Mouse (Mus musculus): ENCODE measurements at regions not wholly inside any gene's neighbourhood (a gene's known extent, or its start where the extent isn't known, plus 50 kb on each side); places are given as distances from the start of the nearest gene placed in this dataset.

DNA sequence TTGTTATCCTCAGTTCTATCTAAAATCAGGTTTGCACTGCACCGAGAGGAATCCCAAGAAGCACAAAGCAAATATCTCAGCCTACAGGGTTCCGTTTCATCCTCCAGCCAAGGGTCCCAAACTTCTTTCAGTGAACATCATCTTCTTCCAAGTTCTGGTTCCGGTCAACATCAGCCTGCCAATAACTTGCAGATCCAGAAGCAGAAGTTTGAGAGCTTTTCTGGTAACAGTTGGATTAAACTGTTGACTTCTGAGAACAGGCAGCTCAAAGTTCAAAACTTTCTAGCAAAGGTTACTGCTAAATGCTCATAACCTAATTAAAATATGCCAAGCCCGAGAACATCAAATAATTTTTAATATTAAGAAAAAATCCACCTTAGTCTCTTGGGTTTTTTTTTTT lies 237.0 kb upstream of the Gm37988 start:
- no peak for DNase-seq (ENCODE audit: low read depth, low spot score)

DNA sequence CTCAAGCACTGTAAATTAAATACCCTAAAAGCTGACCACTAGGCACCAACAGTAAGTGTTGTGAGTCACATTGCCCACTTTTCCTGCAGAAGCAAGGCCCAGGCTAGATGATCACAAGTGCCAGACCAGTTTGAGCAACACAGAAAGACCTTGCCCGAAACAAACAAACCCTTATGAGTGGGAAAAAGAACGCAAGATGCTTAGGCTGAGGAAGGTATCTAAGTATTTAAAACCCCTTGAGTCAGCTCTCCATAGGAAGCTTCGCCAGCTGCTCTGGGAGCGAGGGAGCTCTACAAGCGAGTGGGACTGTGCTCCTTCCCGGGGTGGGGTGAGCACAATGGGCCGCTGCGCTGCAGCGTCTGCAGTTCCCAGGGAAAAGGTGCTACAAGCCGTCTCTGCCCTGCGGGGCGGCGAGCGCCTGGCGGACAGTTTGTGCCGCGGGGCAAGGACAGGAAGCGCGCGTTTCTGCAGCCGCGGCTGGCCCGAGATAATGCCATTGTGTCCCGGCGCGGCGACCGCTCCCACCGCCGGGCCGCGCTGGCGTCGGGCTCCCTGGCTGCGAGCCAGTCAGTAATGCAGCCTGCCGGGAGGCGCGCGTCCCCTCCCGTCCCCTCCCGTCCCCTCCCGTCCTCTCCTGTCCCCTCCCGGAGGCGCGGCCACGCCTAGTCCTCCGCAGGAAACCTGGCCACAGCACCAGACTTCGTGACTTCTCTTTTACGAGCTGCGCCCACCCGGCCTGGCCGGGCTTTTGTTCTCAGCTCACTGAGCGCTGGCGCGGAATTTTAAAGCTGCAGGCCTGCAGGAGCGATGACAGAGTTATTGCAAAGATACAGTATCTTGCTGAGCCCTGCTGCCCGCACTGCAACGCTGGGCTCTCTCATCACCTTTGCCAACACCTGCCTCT lies 236.1 kb upstream of the Gm37988 start:
- DNase-seq (ENCODE audit: low read depth, low spot score) = peak; percentile 61

DNA sequence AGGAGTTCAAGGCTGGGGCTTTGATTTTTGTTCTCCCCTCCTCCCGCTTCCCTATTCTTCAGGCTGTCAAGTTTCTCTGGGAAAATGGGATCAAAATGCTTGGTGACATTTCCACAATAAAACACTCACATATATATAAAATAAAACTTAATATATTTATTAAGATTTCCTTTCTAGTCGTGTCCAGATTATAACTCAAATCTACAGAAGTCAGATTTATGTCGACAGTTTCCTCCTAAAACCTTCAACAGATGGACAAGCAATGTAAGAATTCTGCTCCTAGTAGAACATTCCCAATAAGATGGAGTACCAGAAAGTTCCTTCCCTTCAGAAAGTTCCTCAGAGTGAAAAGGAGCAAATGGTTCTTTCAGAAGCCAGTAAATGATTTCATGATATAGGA lies 235.4 kb upstream of the Gm37988 start:
- DNase-seq (ENCODE audit: low read depth, low spot score) = no peak

DNA sequence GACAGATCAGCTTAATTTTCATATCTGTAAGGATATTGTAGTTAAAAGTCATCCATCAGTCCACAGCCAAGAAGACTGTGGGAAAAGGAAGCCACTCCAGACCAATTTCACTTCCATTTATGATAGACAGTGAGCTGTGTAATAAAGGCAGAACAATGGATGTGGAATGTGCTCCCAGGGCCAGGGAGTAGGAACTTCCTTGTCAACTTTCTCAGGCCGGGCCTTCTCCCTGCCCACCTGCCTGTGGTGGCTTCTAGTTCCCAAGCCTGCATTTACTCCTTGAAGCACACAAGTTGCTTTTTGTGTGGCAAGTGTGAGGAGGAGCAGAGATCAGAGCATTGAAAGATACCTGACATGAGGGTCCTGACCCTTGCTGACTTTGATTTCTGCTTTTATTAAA lies 233.6 kb upstream of the Gm37988 start:
- DNase-seq (ENCODE audit: low read depth, low spot score) = no peak

DNA sequence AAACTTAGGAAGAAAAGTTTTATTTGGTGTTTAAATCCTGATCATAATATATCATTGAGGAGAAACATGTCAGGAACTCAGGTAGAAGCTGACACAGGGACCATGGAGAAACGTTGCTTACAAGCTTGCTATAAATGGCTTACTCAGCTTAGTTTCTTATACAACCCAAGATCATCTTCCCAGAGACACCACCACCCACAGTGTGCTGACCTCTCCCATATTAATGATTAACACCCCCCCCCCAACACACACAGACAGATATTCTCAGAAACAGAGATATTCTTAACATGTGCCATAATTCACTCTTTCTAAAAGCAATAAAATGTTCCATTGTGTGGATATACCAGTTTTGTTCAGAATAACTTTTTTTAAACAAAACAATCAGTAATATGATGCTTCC lies 230.7 kb upstream of the Gm37988 start:
- DNase-seq (ENCODE audit: low read depth, low spot score) = no peak

DNA sequence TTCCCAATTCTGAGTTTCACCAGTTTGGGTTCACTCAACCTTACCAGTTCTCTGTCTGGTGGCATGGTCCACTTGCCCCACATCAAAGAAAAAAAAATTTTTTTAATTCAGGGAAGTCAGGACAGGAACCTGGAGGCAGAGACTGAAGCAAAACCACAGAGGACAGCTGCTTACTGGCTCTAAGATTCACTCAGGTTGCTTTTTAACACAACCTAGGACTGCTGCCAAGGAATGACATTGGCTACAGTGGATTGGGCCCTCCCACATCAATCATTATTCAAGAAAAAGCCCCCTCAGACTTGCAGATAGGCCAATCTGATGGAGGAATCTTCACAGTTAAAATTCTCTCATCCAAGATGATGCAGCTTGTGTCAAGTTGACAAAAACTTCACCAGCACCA lies 225.2 kb upstream of the Gm37988 start:
- no peak for DNase-seq (ENCODE audit: low read depth, low spot score)

DNA sequence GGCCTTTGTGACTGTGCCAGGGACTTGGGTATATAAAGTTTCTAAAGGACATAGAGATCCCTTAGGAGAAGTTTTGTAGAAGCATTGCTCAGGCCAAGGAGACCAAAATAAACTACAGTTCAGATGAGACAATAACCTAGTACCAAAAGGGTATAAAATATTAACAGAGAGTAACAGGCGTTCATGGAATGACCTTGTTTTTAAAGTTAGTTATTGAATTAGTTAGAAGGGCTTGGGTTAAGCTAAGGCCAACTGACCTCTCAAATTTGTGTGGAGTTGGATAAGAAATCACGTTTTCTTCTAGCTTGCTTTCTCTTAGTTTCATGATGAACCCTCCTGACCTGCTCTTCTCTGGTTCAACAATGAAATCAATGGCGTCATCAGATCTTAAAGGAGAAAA lies 209.8 kb upstream of the Gm37988 start:
- no peak for DNase-seq (ENCODE audit: low read depth, low spot score)

DNA sequence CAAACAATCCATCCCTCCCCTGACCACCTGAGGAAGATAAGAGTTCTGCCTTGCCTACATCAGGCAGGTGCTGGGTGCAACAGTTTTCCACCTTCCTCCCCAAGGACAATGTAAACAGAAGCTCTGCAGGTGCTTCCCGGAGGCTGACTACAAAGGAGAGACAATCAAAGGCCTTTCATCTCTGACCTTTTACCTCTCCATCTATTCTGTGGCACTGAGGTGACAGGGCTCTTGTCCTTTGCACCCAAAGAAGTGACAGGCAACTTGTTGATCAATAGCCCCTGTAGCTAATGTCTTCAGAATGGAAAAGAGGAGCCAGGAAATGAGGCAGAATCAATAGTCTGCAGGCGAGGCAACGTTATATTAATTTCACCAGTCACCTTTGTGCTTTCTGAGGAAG lies 209.3 kb upstream of the Gm37988 start:
- peak; percentile 7 for DNase-seq (ENCODE audit: low read depth, low spot score)

DNA sequence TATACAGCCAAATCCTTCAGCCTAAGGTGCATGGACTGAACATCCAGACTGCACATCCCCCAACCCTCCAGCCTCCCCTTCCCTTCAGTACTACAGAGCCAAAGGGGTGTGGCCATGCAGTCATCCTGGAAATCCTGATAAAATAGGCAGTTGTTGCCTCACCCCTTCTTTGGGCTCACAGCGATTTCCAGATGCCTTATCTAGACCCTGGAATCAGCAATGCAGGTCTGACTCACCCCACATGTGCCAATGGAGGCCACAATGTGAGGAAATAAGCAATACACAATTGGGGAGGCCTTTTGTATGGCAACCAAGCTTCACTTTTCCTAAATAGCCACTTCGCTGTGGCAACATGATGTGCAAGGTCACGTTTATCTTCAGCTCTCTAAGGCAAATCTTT lies 205.3 kb upstream of the Gm37988 start:
- no peak for DNase-seq (ENCODE audit: low read depth, low spot score)

DNA sequence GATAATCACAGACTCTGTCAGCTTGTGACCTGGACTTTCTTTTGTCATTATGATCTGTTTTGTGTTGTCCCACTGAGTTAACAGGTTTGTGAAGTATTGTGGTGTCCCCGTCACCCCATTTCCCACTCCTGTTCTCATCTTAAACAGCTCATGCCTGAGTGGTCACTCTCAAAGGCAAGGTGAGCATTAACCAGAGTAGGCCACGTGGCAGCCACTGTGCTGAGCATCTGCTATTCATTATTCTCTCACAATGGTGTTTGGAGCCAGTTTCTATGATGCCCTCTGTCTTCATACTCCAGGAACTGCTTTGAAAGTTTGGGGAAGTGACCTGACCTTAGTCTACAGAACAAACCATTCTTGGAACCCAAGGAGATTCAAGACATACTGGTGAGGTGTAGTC lies 198.9 kb upstream of the Gm37988 start:
- DNase-seq (ENCODE audit: low read depth, low spot score) = no peak

DNA sequence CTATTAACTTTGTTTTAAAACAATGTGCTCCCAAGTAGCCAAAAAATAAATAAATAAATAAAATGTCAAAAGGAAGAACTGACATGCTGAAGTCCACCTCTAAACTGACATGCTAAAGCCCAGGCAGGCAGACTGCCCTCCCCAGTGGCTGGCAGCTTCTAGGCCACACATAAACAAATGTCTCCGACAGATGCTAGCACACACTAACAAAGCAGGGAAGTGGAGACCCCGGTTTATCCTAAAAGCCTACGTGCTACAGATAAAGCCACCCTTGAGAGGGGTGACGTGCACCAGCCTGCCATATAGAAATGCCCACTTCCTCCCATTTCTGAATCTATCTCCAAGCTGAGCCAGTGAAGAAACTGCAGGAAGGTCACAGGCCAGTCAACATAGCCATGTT lies 194.4 kb upstream of the Gm37988 start:
- DNase-seq (ENCODE audit: low read depth, low spot score) = no peak

DNA sequence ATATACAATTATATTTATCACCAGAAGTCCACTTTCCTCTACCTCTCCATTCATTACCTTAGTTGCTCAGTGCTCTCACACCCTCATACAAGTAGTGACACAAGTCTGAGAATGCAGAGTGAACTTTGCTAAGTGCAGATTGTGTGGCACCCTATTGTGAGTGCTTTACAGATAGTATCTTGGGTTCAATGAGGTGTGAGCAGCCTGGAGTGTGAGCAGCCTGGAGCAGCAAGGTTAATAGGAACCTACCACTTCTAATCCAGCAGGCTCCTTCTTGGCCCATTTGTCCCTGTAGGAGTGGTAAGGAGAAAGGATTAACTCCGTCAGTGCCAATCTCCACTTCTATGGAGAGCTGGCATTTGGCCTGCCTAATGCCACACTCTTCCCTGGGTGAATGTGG lies 192.4 kb upstream of the Gm37988 start:
- DNase-seq (ENCODE audit: low read depth, low spot score) = no peak

DNA sequence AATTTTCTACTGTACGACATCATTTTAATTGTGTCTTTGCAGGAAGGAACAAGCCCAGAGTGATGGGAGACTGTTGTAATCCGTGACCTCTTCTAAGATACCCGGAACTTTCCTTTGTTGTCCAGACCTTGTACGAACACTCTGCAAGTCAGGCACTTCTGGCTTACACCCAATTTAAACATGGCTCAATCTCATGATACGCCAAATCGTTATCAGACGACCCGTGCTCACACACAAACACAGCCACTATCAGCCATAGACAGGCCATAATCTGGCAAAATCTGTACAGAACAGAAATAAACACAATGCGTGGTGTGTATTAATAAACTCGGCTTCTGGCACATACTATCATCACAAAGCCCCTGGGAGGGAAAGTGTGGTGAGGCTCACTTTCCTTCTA lies 190.2 kb upstream of the Gm37988 start:
- DNase-seq (ENCODE audit: low read depth, low spot score) = no peak

DNA sequence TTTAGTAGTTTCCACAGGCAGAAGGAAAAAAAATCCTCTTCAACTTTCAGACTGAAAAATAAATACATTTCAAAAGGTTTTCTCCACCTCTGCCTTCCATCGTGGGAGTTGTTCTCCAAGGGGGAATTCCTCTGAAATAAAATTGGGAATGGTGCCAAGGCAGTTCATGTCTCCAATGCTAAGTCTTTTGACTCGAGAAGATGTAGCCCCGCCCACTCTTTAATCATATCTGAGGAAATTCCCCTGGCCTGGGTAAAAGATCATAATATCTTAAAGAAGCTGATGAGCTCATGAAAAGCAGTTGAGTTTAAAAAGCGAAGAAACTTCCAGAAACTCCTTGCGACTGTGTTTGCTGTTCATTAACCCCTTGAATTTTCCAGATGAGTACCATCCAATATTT lies 185.3 kb upstream of the Gm37988 start:
- no peak for DNase-seq (ENCODE audit: low read depth, low spot score)

DNA sequence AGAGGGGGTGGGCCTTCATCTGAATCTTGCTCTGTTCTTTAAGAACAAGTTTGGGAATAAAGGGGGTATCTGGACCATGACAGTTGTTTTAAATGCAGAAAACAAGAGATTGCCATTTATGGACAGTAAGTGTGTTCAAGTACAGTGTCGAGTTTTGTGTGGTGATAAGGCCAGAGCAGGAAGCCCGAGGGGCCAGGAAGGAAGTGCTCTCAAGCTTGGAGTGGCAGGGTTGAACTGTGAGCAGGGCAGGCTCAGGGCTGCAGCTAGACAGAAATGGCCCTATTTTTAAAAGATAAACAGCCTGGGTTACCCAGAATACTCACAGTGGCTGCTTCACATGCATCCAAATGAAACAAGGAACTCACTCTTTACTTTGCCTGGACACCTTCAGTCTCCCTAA lies 184.4 kb upstream of the Gm37988 start:
- no peak for DNase-seq (ENCODE audit: low read depth, low spot score)

DNA sequence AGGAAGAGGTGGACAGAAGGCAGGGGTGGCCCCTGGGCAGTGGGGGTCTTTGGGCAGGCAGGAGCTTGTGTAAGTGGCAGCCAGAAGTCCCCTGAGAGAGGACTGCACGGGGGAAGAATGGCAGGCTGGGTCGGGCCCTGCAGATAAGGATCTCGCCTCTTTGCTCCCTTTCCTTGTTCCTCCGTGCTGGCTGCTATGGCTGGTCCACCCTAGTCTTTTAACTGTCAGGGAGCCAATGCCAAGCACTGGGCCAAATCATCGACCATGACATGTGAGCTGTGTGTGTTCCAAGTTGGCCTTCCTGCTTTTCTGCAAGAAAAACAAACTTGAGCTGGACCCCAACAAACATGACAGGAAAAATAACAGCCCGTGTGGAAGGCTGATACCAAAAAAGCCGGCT lies 153.8 kb upstream of the Gm37988 start:
- no peak for DNase-seq (ENCODE audit: low read depth, low spot score)

DNA sequence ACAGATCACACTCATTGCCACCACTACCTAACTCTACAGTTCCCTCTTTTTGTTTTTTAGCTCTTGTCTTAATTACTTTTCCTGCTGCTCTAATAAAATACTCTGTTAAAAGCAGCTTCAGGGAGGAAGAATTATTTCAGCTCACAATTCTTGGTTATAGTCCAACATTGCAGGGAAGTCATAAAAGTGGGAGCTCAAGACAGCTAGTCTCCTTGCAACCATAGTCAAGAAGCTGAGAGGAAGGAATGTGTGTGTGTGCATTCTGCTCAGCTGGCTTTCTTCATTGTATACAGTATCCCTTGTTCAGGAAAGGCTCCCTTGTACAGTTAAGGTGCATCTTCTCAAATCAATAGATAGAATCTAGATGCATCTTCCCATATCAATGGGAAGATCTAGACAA lies 152.4 kb upstream of the Gm37988 start:
- DNase-seq (ENCODE audit: low read depth, low spot score) = no peak

DNA sequence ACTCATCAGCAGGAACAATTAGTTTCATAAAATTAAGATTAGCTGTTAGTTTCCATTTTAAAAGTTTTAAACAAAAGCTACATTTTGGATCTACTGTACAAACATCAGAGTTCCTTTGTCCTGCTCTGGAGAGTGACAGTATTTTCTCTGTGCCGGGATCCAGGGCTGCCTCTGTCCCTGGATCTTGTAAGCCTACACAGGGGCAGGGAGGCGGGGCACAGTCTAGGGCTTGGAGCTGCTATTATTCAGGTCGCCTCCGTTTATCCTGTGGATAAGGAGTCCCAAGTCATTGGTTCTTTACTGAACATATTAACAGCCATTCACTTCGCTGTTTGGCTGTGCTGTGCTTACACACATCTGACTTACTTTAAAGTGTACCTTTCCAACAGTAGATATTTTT lies 150.8 kb upstream of the Gm37988 start:
- DNase-seq (ENCODE audit: low read depth, low spot score) = peak; percentile 19

DNA sequence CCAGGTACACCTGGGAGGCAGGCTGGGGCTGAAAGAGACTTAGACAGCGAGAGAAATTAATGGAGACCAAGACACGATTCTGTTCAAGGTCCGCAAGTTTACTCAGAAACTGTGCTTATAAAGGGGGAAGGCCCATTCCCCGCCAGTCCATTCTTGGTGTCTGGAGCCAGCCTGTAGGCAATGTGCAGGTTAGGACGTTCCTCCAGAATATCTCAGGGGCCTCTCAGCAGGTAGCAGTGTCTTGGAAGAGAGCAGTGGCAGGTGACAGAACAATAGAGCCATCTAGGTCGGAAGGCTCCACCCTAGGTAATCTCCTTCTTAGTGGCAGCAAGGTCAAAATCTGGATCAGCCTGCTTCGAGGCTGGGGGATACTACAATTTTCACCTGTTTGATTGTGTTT lies 147.6 kb upstream of the Gm37988 start:
- DNase-seq (ENCODE audit: low read depth, low spot score) = peak; percentile 77

DNA sequence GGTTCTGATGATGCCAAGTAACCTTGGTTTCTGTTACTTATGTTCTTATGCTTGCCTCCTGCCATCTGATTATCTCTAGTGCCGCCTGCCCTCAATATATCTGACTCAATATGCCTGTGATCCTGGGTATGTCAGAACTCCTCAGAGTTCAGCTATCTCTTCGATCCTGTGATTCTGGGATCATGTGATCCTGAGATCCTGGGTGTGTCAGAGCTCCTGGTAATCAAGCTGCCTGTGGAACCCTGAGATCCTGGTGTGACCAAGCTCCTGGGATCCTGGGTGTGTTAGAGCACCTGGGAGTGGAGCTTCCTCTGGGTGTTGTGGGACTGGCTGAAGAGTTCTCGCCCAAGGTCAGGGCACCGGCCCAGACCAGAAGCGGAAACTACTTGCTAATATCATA lies 147.1 kb upstream of the Gm37988 start:
- peak; percentile 56 for DNase-seq (ENCODE audit: low read depth, low spot score)

DNA sequence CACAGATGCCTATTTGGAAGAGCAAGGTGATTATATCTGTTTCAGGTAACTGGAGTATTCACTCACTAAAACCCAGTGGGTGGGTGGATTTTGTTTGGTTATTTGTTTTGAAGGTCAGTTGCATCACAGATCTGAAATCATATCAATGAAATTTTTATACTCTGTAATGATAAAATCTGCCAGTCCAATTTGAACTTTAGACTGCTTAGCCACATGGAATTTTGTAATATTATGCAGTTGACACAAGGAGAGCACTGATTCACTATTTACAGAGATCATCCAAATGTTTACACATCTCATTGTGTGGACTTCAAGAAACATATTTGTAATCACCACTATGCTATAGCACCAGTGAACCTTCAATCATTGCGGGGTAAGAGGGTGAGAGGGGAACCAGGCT lies 145.9 kb upstream of the Gm37988 start:
- DNase-seq (ENCODE audit: low read depth, low spot score) = no peak

DNA sequence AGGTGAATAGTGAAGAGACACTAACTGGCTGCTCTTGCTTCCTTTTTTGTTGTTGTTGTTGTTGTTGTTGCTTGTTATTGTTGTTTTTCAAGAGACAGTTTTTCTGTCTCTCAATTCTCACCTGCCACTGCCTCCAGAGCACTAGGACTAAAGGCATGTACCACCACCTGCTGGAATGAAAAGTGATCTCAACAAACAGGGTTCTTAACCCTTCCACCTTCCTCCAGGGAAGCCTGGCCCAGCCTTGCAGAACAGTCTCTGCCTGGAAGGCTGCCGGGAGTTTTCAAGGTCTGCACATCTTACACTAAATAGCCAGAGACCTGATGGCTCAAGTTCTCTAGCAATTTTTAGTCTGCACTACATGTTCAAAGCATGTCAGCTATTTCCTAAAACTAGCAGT lies 138.0 kb upstream of the Gm37988 start:
- DNase-seq (ENCODE audit: low read depth, low spot score) = no peak

DNA sequence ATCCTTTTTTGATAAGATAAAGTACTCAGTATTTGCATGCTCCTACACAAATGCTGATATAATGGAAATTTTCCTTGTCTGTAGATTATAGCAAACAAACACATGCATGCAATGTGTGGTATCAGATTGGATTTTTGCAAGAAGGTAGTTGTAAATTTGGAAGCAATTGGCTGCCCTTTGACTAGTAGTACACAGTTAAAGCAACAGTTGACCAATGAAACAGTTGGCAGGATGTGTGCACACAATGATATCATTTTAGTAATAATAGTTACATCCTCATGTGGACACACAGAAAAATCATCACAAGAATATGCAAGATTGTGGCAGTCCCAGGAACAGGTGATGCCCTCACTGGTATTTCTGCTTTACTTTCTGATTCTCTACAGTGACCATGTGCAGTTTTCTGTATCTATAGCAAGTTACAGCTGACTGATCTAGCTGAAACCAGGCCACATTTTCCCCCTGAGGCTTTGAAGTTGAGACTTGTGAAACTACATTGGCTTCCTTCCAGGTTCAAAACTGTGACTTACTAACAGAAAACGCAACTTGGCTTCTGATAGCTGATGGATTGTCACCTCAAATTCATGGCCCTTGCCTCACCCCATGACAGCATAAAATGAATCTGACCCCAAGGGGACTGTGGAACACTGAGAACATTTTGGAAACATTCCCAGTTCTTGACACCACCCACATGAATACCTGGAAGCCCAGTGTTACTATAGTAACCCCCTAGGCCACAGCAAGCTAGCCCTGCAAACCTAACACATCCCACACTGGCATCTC lies 136.3 kb upstream of the Gm37988 start:
- no peak for DNase-seq (ENCODE audit: low read depth, low spot score)
